Mouse (Mus musculus) spleen, adult 2 months (tissue): ENCODE data around the gene Apol11a.
"Not testable (repeated sequence)": the region's sequence is repeated elsewhere in the genome, so short reads cannot be mapped to it uniquely, and the experiment has no call there.

ENCODE experiments used
- CTCF ChIP-seq: fragments of 200-500 bp; IDR thresholded peaks from 2 replicates; pipeline ENCODE4 v1.5.1; 2011; ENCODE audit warnings: mild to moderate bottlenecking, inconsistent platforms; ENCODE audit not compliant: insufficient read depth, insufficient read length, insufficient replicate concordance; ENCODE audit errors: extremely low read depth
- POLR2A ChIP-seq: fragments of 200-500 bp; IDR thresholded peaks from 2 replicates; pipeline ENCODE4 v1.6.1; 2011; ENCODE audit warnings: low read depth, low read length, inconsistent platforms

DNA sequence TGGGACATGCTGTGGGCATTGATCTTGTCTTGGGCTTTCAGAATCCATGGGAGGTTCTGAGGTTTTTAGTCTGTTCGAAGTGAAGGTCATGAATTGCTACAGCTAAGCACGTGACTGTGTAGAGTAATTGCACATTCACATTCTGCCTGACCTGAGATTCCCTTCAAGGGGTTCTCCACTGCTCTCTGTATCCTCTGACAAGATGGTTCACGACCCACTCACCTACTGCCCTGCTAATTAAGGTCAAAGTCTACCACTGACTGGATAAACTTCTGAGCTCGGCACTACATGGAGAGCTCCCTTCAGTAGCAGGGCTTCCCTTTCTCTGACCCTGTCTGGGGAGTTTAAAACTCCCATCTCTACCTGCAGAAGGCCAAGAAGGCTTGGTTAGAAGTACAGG is 12.5 kb downstream of the Apol11a start:
- TF ChIP-seq POLR2A, CTCF: not testable (repeated sequence)
